Mouse (Mus musculus) Muller cell, postnatal 12 days (primary cell): ENCODE data around the gene Wwc1.
A peak's percentile ranks its signal among the peaks of the same experiment; 100 is the strongest.

ENCODE experiments used
- DNase-seq: peaks from one replicate; pipeline ENCODE4 v3.0.0-alpha.2; 2015; ENCODE audit errors: inconsistent ontology term

The Wwc1 gene

GRCm38 (mm10) chr11:35932121-35932885 lies 48.0 kb downstream of the Wwc1 start:
- DNase-seq, result no peak

DNA sequence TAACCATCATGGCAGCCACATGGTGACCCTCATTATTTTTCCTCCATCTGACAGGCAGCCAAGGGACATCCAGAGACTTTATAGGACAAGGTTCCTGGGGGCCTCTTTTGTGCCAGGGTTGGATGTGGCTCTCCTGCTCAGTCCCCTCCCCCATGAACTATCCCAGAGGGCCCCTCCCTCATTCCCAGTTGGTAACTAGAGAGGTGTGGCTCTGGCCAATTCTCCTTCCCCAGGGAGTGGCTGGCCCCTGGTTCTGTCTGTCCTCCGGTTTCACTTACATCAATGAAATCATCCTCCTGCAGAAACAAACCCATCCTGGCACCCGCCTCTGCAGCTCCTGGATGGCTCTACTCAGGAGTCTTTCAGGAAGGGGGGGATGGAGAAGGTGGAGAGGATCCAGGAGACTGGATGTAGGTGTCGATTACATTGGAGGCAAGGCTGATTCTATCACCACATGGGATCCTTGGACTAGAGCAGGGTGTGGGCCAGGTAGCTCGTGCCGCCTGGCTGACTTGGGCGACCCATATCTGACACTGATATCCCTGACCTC lies 49.7 kb downstream of the Wwc1 start:
- no peak for DNase-seq

DNA sequence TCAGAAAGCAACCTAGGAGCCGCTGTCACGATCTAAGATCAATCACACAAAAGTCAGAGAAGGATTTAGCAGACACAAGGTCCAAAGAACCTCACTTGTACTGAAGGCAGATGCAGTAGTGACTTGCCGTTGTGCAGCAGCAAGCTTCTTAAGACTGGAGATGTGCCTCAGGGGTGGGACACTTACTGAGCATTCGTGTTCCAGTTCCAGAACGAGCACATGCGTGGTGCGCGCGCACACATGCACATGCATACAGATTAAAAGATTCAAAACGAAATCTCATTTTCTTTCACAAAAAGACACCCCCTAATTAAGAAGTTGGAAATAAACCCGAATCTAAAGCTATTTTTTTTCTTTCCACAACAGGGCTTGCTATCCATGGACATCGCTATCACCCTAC lies 51.9 kb downstream of the Wwc1 start:
- DNase-seq, result no peak

GRCm38 (mm10) chr11:35927309-35927708 lies 53.0 kb downstream of the Wwc1 start:
- peak; percentile 80 for DNase-seq

DNA sequence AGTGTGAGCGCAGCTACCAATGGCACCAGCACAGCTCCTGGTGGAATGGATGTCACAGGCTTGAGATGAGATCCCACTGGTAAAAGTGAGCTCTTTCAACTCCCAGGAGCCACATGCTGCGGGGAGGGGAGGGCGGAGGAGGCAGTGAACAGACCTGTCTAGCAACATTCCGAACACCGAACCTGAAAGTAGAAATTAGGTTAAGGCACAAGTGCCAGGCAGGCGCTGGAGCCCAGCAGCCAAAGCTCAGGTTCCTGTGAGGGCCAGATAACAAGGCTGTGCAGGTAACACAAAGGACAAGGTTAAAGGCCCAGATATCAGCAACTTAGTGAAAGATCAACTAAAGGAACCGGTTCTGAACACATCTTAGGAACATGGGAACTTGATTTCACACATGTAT lies 54.7 kb downstream of the Wwc1 start:
- no peak for DNase-seq

GRCm38 (mm10) chr11:35922205-35922873 lies 58.0 kb downstream of the Wwc1 start:
- DNase-seq, result no peak

- no peak for DNase-seq
These were observed 59.6 kb downstream of the Wwc1 start for GRCm38 (mm10) chr11:35920776-35921175.

DNA sequence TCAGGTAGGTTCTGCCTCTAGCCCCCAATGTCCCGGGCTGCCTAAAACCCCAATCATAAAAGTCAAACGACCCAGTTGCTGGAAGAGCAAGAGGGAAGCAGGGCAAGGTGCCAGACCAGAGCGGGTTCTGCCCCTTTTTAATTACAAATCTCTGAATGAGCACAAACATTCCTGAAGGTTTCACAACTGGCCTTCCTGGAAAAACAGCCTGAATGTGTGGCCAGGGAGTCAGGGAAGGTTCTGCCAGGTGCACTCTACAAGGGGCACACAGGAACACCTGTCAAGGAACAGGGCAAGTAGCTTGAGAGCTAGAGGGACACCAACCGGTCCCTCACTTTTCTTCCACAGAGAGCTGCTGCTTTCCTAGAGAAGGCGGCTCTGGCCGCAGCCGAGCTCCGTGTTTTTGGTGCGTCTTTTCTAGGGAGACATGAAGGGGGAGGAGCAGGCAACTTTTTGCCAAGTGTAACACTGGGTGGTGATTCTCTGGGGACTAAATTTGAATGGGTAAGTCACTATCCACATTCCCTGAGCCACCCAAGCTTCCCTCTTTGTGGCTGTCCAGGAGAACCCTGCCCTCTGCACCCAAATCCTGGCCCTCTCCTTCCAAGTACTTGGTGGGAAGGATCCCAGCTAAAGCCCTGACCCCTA lies 60.3 kb downstream of the Wwc1 start:
- DNase-seq, result peak; percentile 72

DNA sequence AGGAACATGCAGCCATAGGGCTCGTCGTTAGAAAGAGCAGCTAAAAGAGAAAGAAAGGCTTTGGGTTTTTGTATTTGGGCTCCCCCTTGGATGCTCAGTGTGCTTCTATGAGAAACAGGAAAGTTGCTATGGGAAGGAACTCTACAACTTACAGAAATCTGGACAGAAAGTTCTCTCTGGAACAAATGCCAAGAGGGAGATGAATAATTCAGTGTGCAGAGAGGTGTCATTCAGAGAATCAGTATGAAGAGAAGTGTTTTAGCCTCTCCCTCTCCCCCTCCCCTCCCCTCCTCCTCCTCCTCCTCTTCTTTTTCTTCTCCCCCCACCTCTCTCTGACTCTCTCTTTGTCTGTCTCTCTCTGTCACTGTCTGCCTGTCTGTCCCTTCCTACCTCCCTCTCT lies 60.9 kb downstream of the Wwc1 start:
- DNase-seq, result no peak

GRCm38 (mm10) chr11:35916466-35917185 lies 63.7 kb downstream of the Wwc1 start:
- DNase-seq, result no peak

DNA sequence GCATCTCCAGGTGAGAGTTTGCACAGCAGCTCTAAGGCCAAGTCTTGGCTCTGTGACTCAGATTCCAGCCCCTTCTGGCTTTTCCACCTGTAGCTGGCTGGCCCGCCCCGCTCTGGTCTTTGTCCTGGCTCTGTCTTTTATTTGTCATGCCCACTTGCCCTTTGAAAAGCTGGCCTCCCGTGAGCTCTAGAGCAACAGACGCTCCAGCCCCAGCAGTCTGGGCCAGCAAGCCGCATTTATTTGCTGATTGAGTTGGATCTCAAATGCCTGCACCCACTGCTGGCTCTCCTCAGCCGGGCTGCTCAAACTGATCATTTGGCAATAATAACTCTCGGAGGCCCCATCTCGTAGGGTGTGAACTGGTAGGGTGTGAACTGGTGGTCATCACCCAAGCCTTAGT lies 64.8 kb downstream of the Wwc1 start:
- DNase-seq, result no peak

DNA sequence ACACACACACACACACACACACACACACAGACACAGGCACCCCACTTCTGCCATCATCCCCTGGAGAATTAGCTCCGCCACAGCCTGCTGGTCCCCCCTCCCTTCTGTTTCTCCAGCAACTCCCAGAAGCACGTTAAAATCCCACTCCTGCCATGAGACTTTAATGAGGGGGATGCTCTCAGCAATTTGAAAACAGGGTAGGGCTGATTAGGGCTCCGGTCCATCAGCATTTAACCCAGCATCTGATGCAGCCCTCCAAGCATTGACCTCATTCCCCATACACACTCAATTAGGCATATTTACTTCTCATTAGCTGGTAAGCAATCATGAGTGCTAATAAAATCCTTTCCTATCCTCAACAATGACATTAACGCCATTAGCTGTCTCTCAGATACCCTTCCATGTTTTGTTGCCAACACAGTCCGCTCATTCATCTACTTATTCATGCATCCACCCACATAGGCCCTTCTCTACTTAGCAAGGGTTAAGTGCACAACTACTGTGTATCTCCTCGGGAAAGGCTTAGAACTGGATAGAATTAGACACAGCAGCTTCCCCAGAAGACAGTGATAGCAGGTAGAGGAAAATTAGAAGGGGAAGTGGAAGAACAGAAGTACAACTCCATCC lies 66.8 kb downstream of the Wwc1 start:
- DNase-seq, result no peak

DNA sequence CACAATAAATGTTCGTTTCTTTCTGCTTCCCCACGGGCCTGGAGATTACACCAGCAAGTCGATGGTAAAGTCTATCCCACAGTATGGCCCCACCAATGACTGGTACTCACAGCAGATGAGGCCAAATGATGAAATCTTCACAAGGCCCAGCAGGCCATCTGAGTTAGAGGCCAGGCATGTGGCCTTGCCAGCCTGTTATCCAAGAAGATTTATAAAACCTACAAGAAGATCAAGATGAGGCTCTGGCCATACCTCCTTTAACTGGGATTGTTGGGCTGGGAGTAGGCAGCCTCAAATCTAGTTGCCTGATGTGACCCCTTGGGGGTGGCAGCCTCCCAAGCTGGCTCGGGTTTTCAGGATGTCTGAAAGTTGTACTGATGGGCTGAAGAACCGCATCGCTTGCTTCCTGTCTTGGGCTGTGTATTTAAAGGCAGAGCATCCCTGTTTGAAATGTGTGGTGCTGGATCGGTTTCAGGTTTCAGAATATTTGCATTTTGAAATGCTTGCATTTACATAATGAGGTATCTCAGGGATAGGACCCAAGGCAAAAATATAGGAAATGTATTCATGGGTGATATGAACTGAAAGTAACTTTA lies 75.3 kb downstream of the Wwc1 start:
- no peak for DNase-seq

GRCm38 (mm10) chr11:35903079-35903478 lies 77.2 kb downstream of the Wwc1 start:
- no peak for DNase-seq

GRCm38 (mm10) chr11:35899946-35900345 lies 80.4 kb downstream of the Wwc1 start:
- no peak for DNase-seq

DNA sequence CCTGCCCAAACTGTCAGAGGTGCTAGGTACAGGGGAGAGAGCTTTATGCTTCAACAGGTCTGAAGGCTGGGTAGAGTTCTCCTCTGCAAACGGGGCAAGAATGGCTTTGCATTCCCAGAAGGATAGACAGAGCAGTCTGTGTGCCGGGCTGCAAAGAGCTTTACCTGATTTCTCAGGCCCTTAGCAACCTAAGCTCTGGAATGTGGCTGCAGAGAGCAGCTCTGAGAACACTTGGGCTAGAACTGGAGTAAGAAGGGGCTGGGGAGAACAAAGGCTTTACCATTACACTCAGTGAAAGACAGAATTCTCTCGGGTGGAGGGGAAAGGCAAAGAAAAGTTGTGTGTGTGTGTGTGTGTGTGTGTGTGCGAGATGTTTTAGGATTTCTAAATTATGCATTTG lies 86.9 kb downstream of the Wwc1 start:
- DNase-seq, result no peak

- peak; percentile 64 for DNase-seq
These were observed 87.3 kb downstream of the Wwc1 start for GRCm38 (mm10) chr11:35893018-35893421.

DNA sequence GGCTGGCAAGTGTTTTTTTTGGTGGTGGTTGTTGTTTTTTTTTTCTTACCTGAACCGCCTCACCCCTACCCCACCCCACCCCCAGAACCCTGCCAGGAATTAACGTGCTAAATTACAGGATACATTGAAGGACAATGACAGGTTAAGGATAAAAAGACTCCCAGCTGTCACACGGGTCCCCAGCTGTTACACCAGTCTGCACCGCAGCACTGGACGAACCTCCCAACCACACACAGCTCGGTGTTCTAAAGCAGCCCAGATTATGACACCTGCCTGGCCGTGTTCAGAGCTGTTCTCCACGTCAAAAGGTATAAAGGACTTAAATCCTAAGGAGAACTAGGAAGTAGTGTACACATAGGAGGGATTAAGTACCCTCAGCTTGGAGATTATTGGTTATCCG lies 88.0 kb downstream of the Wwc1 start:
- DNase-seq, result no peak

DNA sequence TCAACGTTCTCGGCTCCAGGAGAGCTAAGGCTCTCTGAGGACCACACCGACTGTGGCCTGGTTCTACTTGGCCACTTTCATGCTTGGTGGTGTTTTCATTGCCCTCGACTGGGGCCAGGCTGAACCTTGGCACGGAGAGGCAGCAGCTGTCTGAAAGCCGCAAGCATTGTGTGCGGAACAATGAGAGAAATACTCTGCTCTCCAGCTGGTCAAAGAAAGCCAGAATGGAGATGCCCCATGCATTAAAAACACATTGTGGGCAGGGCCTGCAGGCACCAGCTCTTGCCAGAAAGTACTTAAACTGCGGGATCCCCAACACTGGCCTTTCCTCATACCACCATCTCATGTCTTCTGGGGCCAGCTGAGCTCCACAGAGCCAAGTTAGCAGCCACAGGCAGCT lies 91.5 kb downstream of the Wwc1 start:
- DNase-seq, result peak; percentile 67

GRCm38 (mm10) chr11:35882777-35883176 lies 97.5 kb downstream of the Wwc1 start:
- no peak for DNase-seq

DNA sequence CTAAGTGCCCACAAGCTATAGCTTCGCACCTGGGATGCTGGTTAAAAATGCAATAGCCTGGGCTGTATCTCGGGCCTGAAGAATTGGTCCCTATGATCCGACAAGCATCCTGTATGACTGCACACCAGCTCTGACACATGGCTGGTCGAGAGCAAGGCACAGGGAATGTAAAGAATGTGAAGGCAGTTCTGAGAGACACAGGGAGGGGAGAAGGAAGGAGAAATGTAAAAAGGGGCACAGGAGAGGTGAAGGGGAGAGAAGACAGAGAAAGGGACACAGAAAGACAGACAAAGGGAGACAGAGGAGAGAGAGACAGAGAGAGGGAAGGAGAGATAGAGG lies 101.8 kb downstream of the Wwc1 start:
- peak; percentile 52 for DNase-seq
